Mouse (Mus musculus): ENCODE data around the gene Fam208b. TPM values are rescaled to one million over a fixed set of nuclear protein-coding genes. Genes with fewer than 3 reads are reported as not detected.

The Fam208b gene
- polyA plus RNA-seq, 1 experiment, result 4.7 TPM

Other genes starting within 250 kb of the Fam208b start
- gene Gdi2, start 73.0 kb downstream of the Fam208b start, polyA plus RNA-seq (2012; ENCODE audit: insufficient read depth, insufficient read length, missing spikeins), result 287 and 477 TPM in 2 replicates
- gene Asb13, start 22.9 kb upstream of the Fam208b start, polyA plus RNA-seq (2012; ENCODE audit: insufficient read depth, insufficient read length, missing spikeins), result 9.4 and 10.5 TPM in 2 replicates
- gene Calml3, start 193.2 kb upstream of the Fam208b start, polyA plus RNA-seq (2012; ENCODE audit: insufficient read depth, insufficient read length, missing spikeins), result not detected in 2 replicates
- not detected in 2 replicates for gene Calm4, start 226.6 kb upstream of the Fam208b start, polyA plus RNA-seq (2012; ENCODE audit: insufficient read depth, insufficient read length, missing spikeins)
- not detected in 2 replicates for gene Calm5, start 243.1 kb upstream of the Fam208b start, polyA plus RNA-seq (2012; ENCODE audit: insufficient read depth, insufficient read length, missing spikeins)